Comparison of ENCODE assay signal across 15 mouse cellular contexts in the genomic region with DNA sequence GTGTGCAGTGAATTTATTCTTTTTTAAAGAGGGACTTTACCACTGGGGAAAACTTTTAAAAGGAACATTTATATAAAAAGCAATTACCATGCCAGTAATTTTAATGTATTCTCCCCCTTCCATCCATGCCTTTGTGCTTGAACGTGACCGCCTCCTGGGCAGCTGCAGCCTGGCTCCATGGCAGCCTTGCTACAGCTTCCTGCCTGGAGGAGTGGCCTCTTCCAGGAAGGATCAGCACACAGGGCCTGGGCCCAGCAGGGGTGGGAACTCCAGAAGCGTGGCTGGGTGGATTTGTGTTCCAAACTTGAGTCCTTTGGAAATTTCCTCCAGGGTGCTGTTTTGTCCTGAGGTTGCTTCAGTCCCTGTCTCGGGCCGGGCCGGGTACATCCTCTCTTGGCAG. TPM values are rescaled to one million over a fixed set of nuclear protein-coding genes. Genes with fewer than 3 reads are reported as not detected.
A peak's percentile ranks its signal among the peaks of the same experiment; 100 is the strongest.
DNase-seq lines count a peak whose midpoint lies in the region; ATAC-seq and TF ChIP-seq lines count a peak whose summit lies in the region.
"Had no signal": no experiment of that assay in that cellular context is flagged by ENCODE, and none has a peak within 500 bp of the region (broad histone marks: within the 10 kb centered on the region; RNA-seq: fewer than 3 reads in every experiment).

No protein-coding gene starts in this region.

- WGBS in heart, embryonic 13.5 days, result 24% methylated on average over 6 of the region's 6 CpGs
- 28% methylated on average over 6 of the region's 6 CpGs for WGBS in heart, adult 2 months
- WGBS in forebrain, embryonic 12.5 days, result 30% methylated on average over 6 of the region's 6 CpGs
- WGBS in hindbrain, embryonic 16.5 days, result 17% methylated on average over 6 of the region's 6 CpGs
- WGBS in neural tube, embryonic 12.5 days, result 25% methylated on average over 6 of the region's 6 CpGs

- H3K4me3 ChIP-seq in heart, embryonic 13.5 days, result no peak overlapping the region
- no peak overlapping the region for H3K4me3 ChIP-seq in heart, adult 2 months
- no peak overlapping the region for H3K4me3 ChIP-seq in forebrain, embryonic 12.5 days (replicated peaks)
- no peak overlapping the region for H3K4me3 ChIP-seq in hindbrain, embryonic 16.5 days (ENCODE audit: low read length)
- H3K4me3 ChIP-seq in neural tube, embryonic 12.5 days, result no peak overlapping the region
- H3K4me3 ChIP-seq: lung, embryonic 15.5 days had no signal

- H3K4me2 ChIP-seq in heart, embryonic 13.5 days, result peak overlapping the region; percentile 41
- H3K4me2 ChIP-seq in forebrain, embryonic 12.5 days, result peak overlapping the region; percentile 17; the same call in 1 of the 2 replicates
- H3K4me2 ChIP-seq in hindbrain, embryonic 16.5 days (ENCODE audit: low read length), result no peak overlapping the region
- H3K4me2 ChIP-seq in neural tube, embryonic 12.5 days (replicated peaks), result no peak overlapping the region
- H3K4me2 ChIP-seq: lung, embryonic 15.5 days had no signal

- no peak for TF ChIP-seq POLR2A in heart, adult 2 months (IDR thresholded peaks at IDR 0.05; ENCODE audit: insufficient read depth, low read depth, low read length)

- TF ChIP-seq CTCF in heart, adult 2 months (IDR thresholded peaks at IDR 0.05), result no peak

- ATAC-seq in heart, embryonic 13.5 days (ENCODE audit: extremely low read depth, insufficient number of reproducible peaks, low FRiP score, low TSS enrichment), result no peak
- peak; percentile 64 for ATAC-seq in forebrain, embryonic 12.5 days (ENCODE audit: low FRiP score)
- peak; percentile 53; the same call in 1 of the 2 replicates for ATAC-seq in hindbrain, embryonic 16.5 days
- ATAC-seq in neural tube, embryonic 12.5 days (ENCODE audit: low FRiP score, low read depth), result peak; percentile 70

- H3K36me3 ChIP-seq in heart, embryonic 13.5 days, result no peaks in the 10 kb centered on the region
- H3K36me3 ChIP-seq in heart, adult 2 months (ENCODE audit: control insufficient read depth, insufficient read depth, low read length), result no peaks in the 10 kb centered on the region
- H3K36me3 ChIP-seq in forebrain, embryonic 12.5 days (replicated peaks), result no peaks in the 10 kb centered on the region
- no peaks in the 10 kb centered on the region for H3K36me3 ChIP-seq in hindbrain, embryonic 16.5 days (ENCODE audit: control insufficient read depth, insufficient read depth, low read length)
- H3K36me3 ChIP-seq in neural tube, embryonic 12.5 days, result no peaks in the 10 kb centered on the region
- H3K36me3 ChIP-seq: lung, embryonic 15.5 days had no signal

- H3K27ac ChIP-seq in heart, embryonic 13.5 days (replicated peaks), result no peak overlapping the region; the same call in 1 of the 2 replicates
- no peak overlapping the region for H3K27ac ChIP-seq in heart, adult 2 months
- peak overlapping the region; percentile 78 for H3K27ac ChIP-seq in forebrain, embryonic 12.5 days
- H3K27ac ChIP-seq in hindbrain, embryonic 16.5 days (ENCODE audit: low read depth, low read length), result 0 out of 2 replicates have a peak overlapping the region, but pooled peaks have one; percentile 1
- H3K27ac ChIP-seq in neural tube, embryonic 12.5 days, result peak overlapping the region; percentile 54; the same call in 1 of the 2 replicates
- H3K27ac ChIP-seq: lung, embryonic 15.5 days had no signal

- no peaks in the 10 kb centered on the region for H3K79me2 ChIP-seq in heart, adult 2 months (replicated peaks; ENCODE audit: control insufficient read depth, insufficient read depth, low read length)

- H3K4me1 ChIP-seq in heart, embryonic 13.5 days, result peaks cover 56% of the 10 kb centered on the region
- no peaks in the 10 kb centered on the region for H3K4me1 ChIP-seq in heart, adult 2 months (ENCODE audit: control insufficient read depth, insufficient read depth, low read length)
- peaks cover 60% of the 10 kb centered on the region for H3K4me1 ChIP-seq in forebrain, embryonic 12.5 days
- H3K4me1 ChIP-seq in hindbrain, embryonic 16.5 days (ENCODE audit: control insufficient read depth, insufficient read depth, low read depth, low read length), result peaks cover 31% of the 10 kb centered on the region
- peaks cover 61% of the 10 kb centered on the region for H3K4me1 ChIP-seq in neural tube, embryonic 12.5 days

- 0 out of 2 replicates have a peak, but pooled peaks cover 7% of the 10 kb centered on the region for H3K27me3 ChIP-seq in heart, embryonic 13.5 days (replicated peaks)
- no peaks in the 10 kb centered on the region for H3K27me3 ChIP-seq in heart, adult 2 months (ENCODE audit: control insufficient read depth, insufficient read depth, low read length)
- 0 out of 2 replicates have a peak, but pooled peaks cover 5% of the 10 kb centered on the region for H3K27me3 ChIP-seq in forebrain, embryonic 12.5 days
- H3K27me3 ChIP-seq in hindbrain, embryonic 16.5 days (replicated peaks; ENCODE audit: control insufficient read depth, insufficient read depth, low read length), result no peaks in the 10 kb centered on the region
- no peaks in the 10 kb centered on the region for H3K27me3 ChIP-seq in neural tube, embryonic 12.5 days (replicated peaks)
- H3K27me3 ChIP-seq: lung, embryonic 15.5 days had no signal

- DNase-seq in heart, adult 2 months, result no peak
- DNase-seq in gastrocnemius, postnatal 14 days, result no peak
- no peak for DNase-seq in right cerebral cortex, postnatal 25 days
- no peak for DNase-seq in yolk sac, embryonic 10.5 days (ENCODE audit: low spot score)
- DNase-seq: adrenal gland, postnatal 25 days; cerebellum, adult 11-12 months; gastrocnemius, postnatal 25 days; kidney, postnatal 4 days; retina, postnatal 1 day; thymus, postnatal 36 days had no signal

- H3K9me3 ChIP-seq in heart, embryonic 13.5 days, result no peaks in the 10 kb centered on the region
- no peaks in the 10 kb centered on the region for H3K9me3 ChIP-seq in forebrain, embryonic 12.5 days
- H3K9me3 ChIP-seq in hindbrain, embryonic 16.5 days (ENCODE audit: control insufficient read depth, low read length), result no peaks in the 10 kb centered on the region
- no peaks in the 10 kb centered on the region for H3K9me3 ChIP-seq in neural tube, embryonic 12.5 days
- H3K9me3 ChIP-seq: lung, embryonic 15.5 days had no signal

- no peak for TF ChIP-seq EP300 in heart, adult 2 months (IDR thresholded peaks at IDR 0.05; ENCODE audit: insufficient read depth, low read depth, low read length)

- intact Hi-C loops in heart, adult 2 months (cut with DNase I), result no loop called here
- intact Hi-C loops in gastrocnemius, postnatal 14 days (cut with DNase I; ENCODE audit: low total_unique reads), result no loop called here

- H3K9ac ChIP-seq in heart, embryonic 13.5 days, result no peak overlapping the region
- no peak overlapping the region for H3K9ac ChIP-seq in heart, adult 2 months (ENCODE audit: low read depth, low read length)
- no peak overlapping the region for H3K9ac ChIP-seq in forebrain, embryonic 12.5 days
- H3K9ac ChIP-seq in hindbrain, embryonic 16.5 days (ENCODE audit: low read depth, low read length), result 0 out of 2 replicates have a peak overlapping the region, but pooled peaks have one; percentile 1
- no peak overlapping the region for H3K9ac ChIP-seq in neural tube, embryonic 12.5 days
- H3K9ac ChIP-seq: lung, embryonic 15.5 days had no signal

RNA-seq across cellular contexts. Expression of gene Cacna2d2, which starts 35.9 kb away (rescaled TPM):
- 3.8 and 4.1 TPM in 2 replicates for polyA plus RNA-seq in heart, embryonic 13.5 days (2015; fragmentation: Nextera tagmentation; extraction: Ambion mirVana)
- total RNA-seq in heart, adult 2 months (2021), result 10 to 100 TPM; 12.9 to 14.1 TPM
- 10.5 and 13.3 TPM in 2 replicates for polyA plus RNA-seq in heart, adult 2 months (2012; rRNA removed)
- 3.3 and 3.4 TPM in 2 replicates for polyA plus RNA-seq in forebrain, embryonic 12.5 days (2016; fragmentation: Nextera tagmentation; extraction: Ambion mirVana)
- 8.1 and 9.0 TPM in 2 replicates for polyA plus RNA-seq in hindbrain, embryonic 16.5 days (2015; fragmentation: Nextera tagmentation; extraction: Ambion mirVana)
- polyA plus RNA-seq in neural tube, embryonic 12.5 days (2016; fragmentation: Nextera tagmentation; extraction: Ambion mirVana), result 5.4 and 5.8 TPM in 2 replicates
- 1 to 10 TPM in 1 of 2 experiments, under 1 TPM in 1; 0.78 to 1.0 TPM for total RNA-seq in gastrocnemius, postnatal 14 days (2021)

Comparison
In these comparisons a context has a peak if more than half of its experiments do, and no peak if none do; other contexts are left out.
1. H3K27ac ChIP-seq: peak in forebrain, embryonic 12.5 days (single experiment), hindbrain, embryonic 16.5 days (single experiment) and neural tube, embryonic 12.5 days (single experiment); none in heart, embryonic 13.5 days (single experiment) and heart, adult 2 months (single experiment).
2. H3K4me2 ChIP-seq: peak in heart, embryonic 13.5 days (single experiment) and forebrain, embryonic 12.5 days (single experiment); none in hindbrain, embryonic 16.5 days (single experiment) and neural tube, embryonic 12.5 days (single experiment).